Mouse (Mus musculus) adrenal gland, postnatal 10 days (tissue): ENCODE data around the gene Gjb5. TPM values are rescaled to one million over a fixed set of nuclear protein-coding genes. Genes with fewer than 3 reads are reported as not detected.

Experiments used
- DNase-seq: peaks from one replicate; pipeline ENCODE4 v3.0.0; 2021; ENCODE audit warnings: mixed read lengths
- total RNA-seq, 2 experiments: library from RNA; stranded (reverse); gene quantifications; 2 replicates each; pipeline ENCODE4 v1.2.3; 2021

Gene Gjb5
- total RNA-seq, 2 experiments from 2014 or later, result 0.75 to 0.82 TPM

GRCm38 (mm10) chr4:127306915-127307314 is 51.1 kb downstream of the Gjb5 start:
- DNase-seq, result no peak

Other genes starting within 250 kb of the Gjb5 start
- gene Tmem35b, start 234.5 kb downstream of the Gjb5 start, total RNA-seq, result 10 to 100 TPM; 10.8 to 12.8 TPM
- 1 to 10 TPM; 6.4 to 7.5 TPM for gene Dlgap3, start 189.0 kb downstream of the Gjb5 start, total RNA-seq
- 10 to 100 TPM; 36.6 to 38.3 TPM for gene Smim12, start 114.4 kb downstream of the Gjb5 start, total RNA-seq
- 10 to 100 TPM; 13.3 to 15.4 TPM for gene Gja4, start 44.1 kb downstream of the Gjb5 start, total RNA-seq
- gene Gjb3, start 27.3 kb downstream of the Gjb5 start, total RNA-seq, result under 1 TPM; 0.27 to 0.42 TPM
- not detected for gene Gjb4, start 4.1 kb downstream of the Gjb5 start, total RNA-seq